In genomic region chr3:90114342-90114741, GRCm38 (mm10) we compare ENCODE assay signal across 13 mouse cellular contexts. TPM values are rescaled to one million over a fixed set of nuclear protein-coding genes. Genes with fewer than 3 reads are reported as not detected.
DNase-seq lines count a peak whose midpoint lies in the region; ATAC-seq and TF ChIP-seq lines count a peak whose summit lies in the region.
"Had no signal": no experiment of that assay in that cellular context is flagged by ENCODE, and none has a peak within 500 bp of the region (broad histone marks: within the 10 kb centered on the region; RNA-seq: fewer than 3 reads in every experiment).

No protein-coding gene starts in this region.

- no peaks in the 10 kb centered on the region for H3K9me3 ChIP-seq in lung, postnatal 0 days (ENCODE audit: low read length)
- H3K9me3 ChIP-seq: embryonic facial prominence, embryonic 10.5 days; limb, embryonic 12.5 days; midbrain, embryonic 12.5 days; stomach, embryonic 15.5 days had no signal

- no peak overlapping the region for H3K27ac ChIP-seq in gastrocnemius, adult 2 months
- H3K27ac ChIP-seq in spleen, adult 2 months (ENCODE audit: insufficient read depth, low read length): no peak overlapping the region
- H3K27ac ChIP-seq in lung, postnatal 0 days (ENCODE audit: low read length): no peak overlapping the region
- H3K27ac ChIP-seq: embryonic facial prominence, embryonic 10.5 days; limb, embryonic 12.5 days; midbrain, embryonic 12.5 days; stomach, embryonic 15.5 days had no signal

- ATAC-seq in lung, postnatal 0 days: no peak
- no peak for ATAC-seq in erythroid progenitor cell, adult 5-6 weeks (replicated peaks; ENCODE audit: low FRiP score, poor library complexity, severe bottlenecking)
- ATAC-seq: forebrain, embryonic 16.5 days had no signal

- H3K4me1 ChIP-seq in spleen, adult 2 months (ENCODE audit: control insufficient read depth, insufficient read depth, insufficient read length): peaks cover 4% of the 10 kb centered on the region; the same call in 1 of the 2 replicates
- no peaks in the 10 kb centered on the region for H3K4me1 ChIP-seq in lung, postnatal 0 days (ENCODE audit: insufficient read depth, low read depth, low read length)
- H3K4me1 ChIP-seq: embryonic facial prominence, embryonic 10.5 days; limb, embryonic 12.5 days; midbrain, embryonic 12.5 days; stomach, embryonic 15.5 days had no signal

- TF ChIP-seq EP300 in lung, postnatal 0 days (IDR thresholded peaks at IDR 0.05): no peak

- H3K4me2 ChIP-seq in lung, postnatal 0 days (replicated peaks; ENCODE audit: low read depth, low read length): no peak overlapping the region
- H3K4me2 ChIP-seq: limb, embryonic 12.5 days; midbrain, embryonic 12.5 days; stomach, embryonic 15.5 days had no signal

- intact Hi-C loops in gastrocnemius, adult 2 months (cut with DNase I): no loop called here
- intact Hi-C loops in gastrocnemius, postnatal 36 days (cut with DNase I): no loop called here

- no peak overlapping the region for H3K9ac ChIP-seq in lung, postnatal 0 days (replicated peaks; ENCODE audit: low read depth)
- H3K9ac ChIP-seq: limb, embryonic 12.5 days; midbrain, embryonic 12.5 days; stomach, embryonic 15.5 days had no signal

- WGBS in spleen, adult 2 months: 77% methylated on average over 2 of the region's 2 CpGs
- WGBS in lung, postnatal 0 days: 82% methylated on average over 2 of the region's 2 CpGs

- H3K36me3 ChIP-seq in spleen, adult 2 months (ENCODE audit: control insufficient read depth, insufficient read depth, low read length): no peaks in the 10 kb centered on the region
- H3K36me3 ChIP-seq in lung, postnatal 0 days (ENCODE audit: insufficient read depth, low read length): no peaks in the 10 kb centered on the region
- H3K36me3 ChIP-seq: embryonic facial prominence, embryonic 10.5 days; limb, embryonic 12.5 days; midbrain, embryonic 12.5 days; stomach, embryonic 15.5 days had no signal

- no peaks in the 10 kb centered on the region for H3K27me3 ChIP-seq in spleen, adult 2 months (ENCODE audit: control insufficient read depth, insufficient read depth, low read length)
- no peaks in the 10 kb centered on the region for H3K27me3 ChIP-seq in lung, postnatal 0 days (replicated peaks; ENCODE audit: insufficient read depth, low read length)
- H3K27me3 ChIP-seq: limb, embryonic 12.5 days; midbrain, embryonic 12.5 days; stomach, embryonic 15.5 days had no signal

- no peak for TF ChIP-seq POLR2A in spleen, adult 2 months (IDR thresholded peaks at IDR 0.05; ENCODE audit: low read depth, low read length)

- peak; percentile 14; the same call in 1 of the 2 replicates for TF ChIP-seq CTCF in gastrocnemius, adult 2 months (IDR thresholded peaks at IDR 0.05)
- TF ChIP-seq CTCF in spleen, adult 2 months (IDR thresholded peaks at IDR 0.05; ENCODE audit: extremely low read depth, insufficient read depth, insufficient read length, insufficient replicate concordance): peak; percentile 8; the same call in 1 of the 2 replicates
- peak; percentile 62 for TF ChIP-seq CTCF in lung, postnatal 0 days (IDR thresholded peaks at IDR 0.05)

- no peak overlapping the region for H3K4me3 ChIP-seq in gastrocnemius, adult 2 months
- H3K4me3 ChIP-seq in spleen, adult 2 months (ENCODE audit: extremely low read depth, insufficient read depth, insufficient read length): no peak overlapping the region
- no peak overlapping the region for H3K4me3 ChIP-seq in lung, postnatal 0 days (ENCODE audit: low read depth, low read length)
- H3K4me3 ChIP-seq: embryonic facial prominence, embryonic 10.5 days; limb, embryonic 12.5 days; midbrain, embryonic 12.5 days; stomach, embryonic 15.5 days had no signal

- DNase-seq in gastrocnemius, adult 2 months: no peak
- no peak for DNase-seq in gastrocnemius, postnatal 4 days (ENCODE audit: low spot score in 2 of 2)
- peak in 1 of 2 experiments; percentile 26 for DNase-seq in spleen, adult 2 months (ENCODE audit: low read depth in 1 of 2, low spot score in 2 of 2)
- no peak for DNase-seq in spleen, adult 12 weeks (ENCODE audit: low spot score)
- DNase-seq in lung, postnatal 0 days (ENCODE audit: low spot score): peak; percentile 29
- peak; percentile 15 to 29 for DNase-seq in thymus, postnatal 36 days
- no peak for DNase-seq in gastrocnemius, postnatal 36 days

RNA-seq across cellular contexts. Expression of gene Nup210l, which starts 10.4 kb away (rescaled TPM):
- under 1 TPM; 0.05 to 0.11 TPM for total RNA-seq in gastrocnemius, adult 2 months (2021)
- total RNA-seq in gastrocnemius, postnatal 4 days (2021): under 1 TPM; 0.13 to 0.17 TPM
- 0.53 and 0.56 TPM in 2 replicates for polyA plus RNA-seq in spleen, adult 2 months (2012; rRNA removed)
- polyA plus RNA-seq in lung, postnatal 0 days (2015; fragmentation: Nextera tagmentation; extraction: Ambion mirVana): 0.10 and 0.17 TPM in 2 replicates
- not detected in 2 replicates for total RNA-seq in erythroid progenitor cell, adult 5-6 weeks (2015; ENCODE audit: low replicate concordance)
- total RNA-seq in erythroid progenitor cell, adult 5-6 weeks (2017; ENCODE audit: low replicate concordance): not detected in 2 replicates
- total RNA-seq in gastrocnemius, postnatal 36 days (2021): under 1 TPM in 1 of 2 experiments, not detected in 1; 0.05 TPM

RNA-seq across cellular contexts. Expression of gene Tpm3, which starts 41.9 kb away (rescaled TPM):
- 1,000 to 10,000 TPM in 1 of 2 experiments, 100 to 1,000 TPM in 1; 428 to 1,099 TPM for total RNA-seq in gastrocnemius, adult 2 months (2021)
- 100 to 1,000 TPM; 420 to 508 TPM for total RNA-seq in gastrocnemius, postnatal 4 days (2021)
- 127 and 141 TPM in 2 replicates for polyA plus RNA-seq in spleen, adult 2 months (2012; rRNA removed)
- 506 and 509 TPM in 2 replicates for polyA plus RNA-seq in lung, postnatal 0 days (2015; fragmentation: Nextera tagmentation; extraction: Ambion mirVana)
- 134 and 153 TPM in 2 replicates for total RNA-seq in erythroid progenitor cell, adult 5-6 weeks (2015; ENCODE audit: low replicate concordance)
- total RNA-seq in erythroid progenitor cell, adult 5-6 weeks (2017; ENCODE audit: low replicate concordance): 196 and 241 TPM in 2 replicates
- 100 to 1,000 TPM; 150 to 798 TPM for total RNA-seq in gastrocnemius, postnatal 36 days (2021)

Comparison
In these comparisons a context has a peak if more than half of its experiments do, and no peak if none do; other contexts are left out.
1. DNase-seq: peak in lung, postnatal 0 days (single experiment) and thymus, postnatal 36 days (2 of 2); none in gastrocnemius, adult 2 months (single experiment), gastrocnemius, postnatal 4 days (0 of 2), spleen, adult 12 weeks (single experiment) and gastrocnemius, postnatal 36 days (0 of 2).
2. CTCF ChIP-seq: peak in every context shown above with its lines; median percentile 62 in lung, postnatal 0 days; 14 in gastrocnemius, adult 2 months; 8 in spleen, adult 2 months.